Mouse (Mus musculus) urinary bladder, postnatal 4 days (tissue): ENCODE results near the gene Gabrr2.

Experiments used
- DNase-seq, 2 experiments: peaks; one replicate each; pipeline ENCODE4 v3.0.0; 2021 to 2022; ENCODE audit warnings: low spot score in 2 of 2

The Gabrr2 gene

DNA sequence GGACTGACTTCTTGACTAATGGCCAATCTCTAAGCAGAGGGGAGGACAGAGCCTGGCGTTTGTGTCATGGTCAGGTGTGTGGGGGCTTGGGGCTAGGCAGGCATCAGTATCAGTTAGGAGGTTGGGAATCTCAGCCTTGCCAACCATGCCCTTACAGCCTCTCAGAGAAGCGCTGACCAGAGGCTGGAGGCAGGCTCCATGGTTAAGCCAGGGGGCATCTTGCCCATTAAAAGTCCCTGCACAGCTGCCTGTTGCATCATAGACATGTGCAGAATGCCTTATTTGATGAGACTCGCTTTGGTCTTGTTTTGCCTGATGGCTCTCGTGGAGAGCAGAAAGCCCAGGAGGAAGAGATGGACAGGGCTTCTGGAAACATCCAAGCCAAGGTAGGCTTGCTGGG lies at the start of gene Gabrr2:
TSS of gene Gabrr2 (plus strand) at position 19 of the 400 bp plus-strand sequence.
- no peak for DNase-seq

DNA sequence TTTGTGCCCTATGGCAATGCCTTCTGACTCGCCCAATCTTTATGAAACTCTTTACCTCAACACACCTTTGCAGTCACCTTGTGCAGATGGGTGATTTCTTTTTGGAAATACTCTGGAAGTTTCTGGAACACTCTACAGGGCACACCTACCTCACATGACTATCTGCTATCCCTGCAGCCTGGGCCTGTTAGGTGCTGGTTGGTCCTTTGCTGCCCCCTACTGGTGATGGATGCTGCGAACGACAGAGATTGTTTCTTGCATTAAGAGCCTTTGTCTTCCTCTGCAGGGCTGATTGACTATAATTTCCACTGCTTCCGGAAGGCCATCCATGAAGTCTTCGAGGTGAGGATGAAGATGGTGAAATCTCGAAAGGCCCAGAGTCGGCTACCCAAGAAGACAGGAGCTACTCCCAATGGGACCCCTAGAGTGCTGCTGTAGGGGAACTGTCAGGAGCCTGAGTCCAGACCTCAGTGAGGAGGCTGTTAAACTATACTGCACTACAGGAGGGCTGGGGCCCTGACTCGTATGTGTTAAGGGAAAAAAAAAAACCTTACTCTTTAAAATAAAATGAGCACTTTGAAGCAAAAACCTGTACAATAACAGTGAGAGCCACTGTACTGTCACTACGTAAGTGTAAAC lies 44.3 kb upstream of the Gabrr2 start:
- peak; percentile 62 to 86 for DNase-seq

DNA sequence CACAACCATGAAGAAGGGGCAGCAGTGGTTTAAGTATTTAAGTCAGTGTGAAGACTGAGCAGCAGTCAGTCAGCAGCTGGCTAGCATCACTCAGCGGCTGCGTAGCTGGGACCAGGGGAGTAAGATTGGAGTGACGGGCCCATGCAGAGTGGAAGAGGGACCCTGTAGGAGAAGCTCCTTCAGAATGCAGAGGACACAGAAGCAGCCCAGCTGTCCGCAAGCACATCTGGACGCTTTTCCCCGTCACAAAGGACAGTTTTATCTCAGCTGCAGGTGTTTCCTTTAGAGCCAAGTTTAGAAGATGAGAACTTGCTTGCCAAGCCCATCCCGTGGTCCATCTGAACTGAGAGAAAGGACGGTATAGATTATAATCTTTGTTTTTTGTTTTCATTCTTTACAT lies 38.4 kb upstream of the Gabrr2 start:
- no peak for DNase-seq

GRCm38 (mm10) chr4:33029104-33029503 lies 33.7 kb upstream of the Gabrr2 start:
- no peak for DNase-seq

- DNase-seq = no peak
Observed at GRCm38 (mm10) chr4:33030264-33031194, 32.3 kb upstream of the Gabrr2 start.

DNA sequence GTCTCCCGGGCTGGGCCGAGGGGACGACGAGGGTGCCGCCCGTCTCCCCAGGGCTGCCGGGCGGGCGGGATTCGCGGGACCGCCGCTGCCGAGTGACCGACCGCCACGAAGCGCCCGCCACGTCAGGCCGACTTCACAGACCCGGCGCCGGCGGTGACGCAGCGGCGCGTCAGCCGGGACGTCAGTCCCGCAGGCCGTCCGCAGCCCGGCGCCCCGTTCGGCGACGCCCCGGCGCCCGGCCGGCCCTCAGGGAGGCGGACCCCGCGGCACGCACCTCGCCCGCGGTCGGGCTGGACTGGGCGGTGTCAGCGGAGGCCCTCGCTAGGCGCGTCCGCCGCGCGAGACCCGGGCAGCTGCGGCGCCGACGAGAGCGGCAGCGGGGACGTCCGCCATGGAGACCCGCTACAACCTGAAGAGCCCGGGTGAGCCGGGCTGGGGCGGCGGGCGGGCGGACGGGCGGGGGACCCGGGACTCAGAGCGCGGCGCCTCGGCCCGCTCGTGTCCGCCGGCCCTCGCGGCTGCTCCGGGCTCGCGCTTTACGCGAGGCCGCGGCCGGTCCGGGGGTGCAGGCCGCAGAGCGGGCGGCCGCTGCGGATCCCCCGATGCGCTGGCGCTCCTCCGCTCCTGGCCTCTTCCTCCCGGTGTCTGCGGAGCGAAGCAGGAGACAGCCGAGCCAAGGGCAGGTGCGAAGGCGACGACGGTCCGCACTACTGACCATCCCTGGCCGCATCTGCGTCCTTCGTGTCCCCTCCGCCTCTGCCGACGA lies 31.4 kb upstream of the Gabrr2 start, which contains the start of gene Ube2j1:
TSS of gene Ube2j1 (plus strand) at position 222 of the 766 bp plus-strand sequence.
- peak; percentile 89 for DNase-seq

- no peak for DNase-seq
Observed at GRCm38 (mm10) chr4:33032045-33032444, 30.8 kb upstream of the Gabrr2 start.

DNA sequence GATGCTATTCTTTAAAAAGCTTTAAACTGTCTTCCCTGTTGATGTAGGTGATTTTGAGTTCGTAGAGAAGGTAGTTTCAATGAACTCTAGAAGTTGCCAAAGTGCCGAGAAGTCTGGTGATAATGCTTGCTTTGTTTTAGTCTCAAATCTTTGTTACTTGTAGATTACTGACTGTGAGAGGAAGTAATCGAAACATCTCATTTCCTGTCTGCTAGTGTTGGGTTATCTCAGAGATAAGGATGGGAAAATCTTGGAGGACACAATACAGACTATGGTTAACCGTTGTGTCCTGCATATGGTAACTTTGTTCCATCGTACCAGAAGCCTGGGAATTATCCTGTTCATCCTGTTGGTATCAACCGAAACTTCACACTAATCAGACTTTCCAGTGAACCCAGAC lies 29.3 kb upstream of the Gabrr2 start:
- no peak for DNase-seq

DNA sequence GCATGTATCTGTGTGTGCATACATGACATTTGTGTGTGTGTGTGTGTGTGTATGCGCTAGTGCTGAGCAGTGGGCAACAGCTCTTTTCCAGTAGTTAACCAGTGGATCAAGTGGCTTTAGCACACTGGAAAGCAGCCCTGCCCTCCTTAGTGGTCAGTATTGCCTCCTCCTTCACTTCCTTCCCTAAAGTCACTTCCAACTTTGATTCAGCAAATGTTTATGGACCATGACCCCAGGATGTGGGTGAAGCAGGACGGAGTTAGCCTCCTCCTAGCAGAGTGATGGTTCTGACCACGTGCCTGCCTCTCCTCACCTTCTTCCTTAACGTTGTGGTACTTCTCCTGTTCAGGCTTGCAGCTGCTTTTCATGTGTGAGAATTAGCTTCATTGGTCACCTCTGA lies 23.0 kb upstream of the Gabrr2 start:
- DNase-seq = no peak

DNA sequence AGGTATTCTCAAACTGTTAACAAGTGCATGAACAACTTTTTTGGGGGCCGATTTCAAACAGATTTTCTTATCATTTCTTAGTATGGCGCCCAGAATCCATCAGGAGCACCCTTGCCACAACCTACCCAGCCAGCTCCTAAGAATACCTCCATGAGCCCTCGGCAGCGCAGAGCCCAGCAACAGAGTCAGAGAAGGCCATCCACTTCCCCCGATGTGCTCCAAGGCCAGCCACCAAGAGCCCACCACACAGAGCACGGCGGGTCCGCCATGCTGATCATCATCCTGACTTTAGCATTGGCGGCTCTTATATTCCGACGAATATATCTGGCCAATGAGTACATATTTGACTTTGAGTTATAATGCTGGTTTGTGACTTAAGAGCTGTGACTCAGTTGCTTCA lies 13.2 kb upstream of the Gabrr2 start:
- no peak for DNase-seq

DNA sequence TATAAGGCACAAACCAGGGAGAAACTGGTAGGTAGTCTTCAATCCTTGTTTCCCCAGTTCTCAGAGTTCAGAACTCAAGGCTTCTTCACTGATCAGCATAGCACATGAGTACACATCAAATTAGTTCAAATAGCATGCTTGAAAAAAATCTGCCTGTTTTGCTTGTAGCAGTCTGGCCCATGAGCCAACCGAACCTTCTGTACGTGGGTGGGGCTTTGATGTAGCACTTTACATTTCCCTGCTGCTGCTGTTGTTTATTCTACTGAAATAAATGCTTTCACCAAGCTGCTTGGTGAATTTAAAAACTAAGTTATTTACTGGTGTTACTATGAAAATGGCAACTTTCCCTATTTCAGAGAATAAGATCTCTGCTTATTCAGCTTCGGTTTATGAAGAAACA lies 10.7 kb upstream of the Gabrr2 start:
- no peak for DNase-seq

GRCm38 (mm10) chr4:33052650-33053049 lies 10.1 kb upstream of the Gabrr2 start:
- DNase-seq = no peak

- no peak for DNase-seq
Observed at GRCm38 (mm10) chr4:33054426-33054825, 8.4 kb upstream of the Gabrr2 start.

- no peak for DNase-seq
Observed at GRCm38 (mm10) chr4:33056317-33056716, 6.5 kb upstream of the Gabrr2 start.

GRCm38 (mm10) chr4:33057890-33058687 lies 4.7 kb upstream of the Gabrr2 start:
- peak in 1 of 2 experiments; percentile 55 for DNase-seq

DNA sequence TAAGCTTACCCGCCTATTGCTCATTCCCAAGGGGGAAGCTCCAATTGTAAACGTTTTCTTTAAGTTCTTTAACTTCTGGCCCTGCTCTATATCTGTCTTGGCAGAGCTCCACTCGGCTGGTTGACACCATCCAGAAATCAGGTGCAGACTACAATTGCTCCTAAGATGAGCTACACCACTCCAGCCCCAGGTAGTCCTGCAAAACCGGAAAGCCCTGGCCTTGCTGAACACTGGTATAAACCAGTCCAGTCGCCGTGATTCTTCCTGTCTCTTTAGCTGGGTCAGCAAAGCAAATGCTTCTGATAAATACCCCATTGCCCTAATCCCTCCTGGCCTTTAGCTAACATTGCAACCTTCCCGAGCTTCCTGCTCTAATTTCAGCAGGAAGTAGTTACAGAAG lies 1.6 kb upstream of the Gabrr2 start:
- no peak for DNase-seq

GRCm38 (mm10) chr4:33064986-33065385 lies 2.2 kb downstream of the Gabrr2 start:
- DNase-seq = no peak

GRCm38 (mm10) chr4:33066223-33066960 lies 3.6 kb downstream of the Gabrr2 start:
- DNase-seq = peak in 1 of 2 experiments; percentile 45

GRCm38 (mm10) chr4:33067331-33067730 lies 4.5 kb downstream of the Gabrr2 start:
- peak in 1 of 2 experiments; percentile 26 for DNase-seq

DNA sequence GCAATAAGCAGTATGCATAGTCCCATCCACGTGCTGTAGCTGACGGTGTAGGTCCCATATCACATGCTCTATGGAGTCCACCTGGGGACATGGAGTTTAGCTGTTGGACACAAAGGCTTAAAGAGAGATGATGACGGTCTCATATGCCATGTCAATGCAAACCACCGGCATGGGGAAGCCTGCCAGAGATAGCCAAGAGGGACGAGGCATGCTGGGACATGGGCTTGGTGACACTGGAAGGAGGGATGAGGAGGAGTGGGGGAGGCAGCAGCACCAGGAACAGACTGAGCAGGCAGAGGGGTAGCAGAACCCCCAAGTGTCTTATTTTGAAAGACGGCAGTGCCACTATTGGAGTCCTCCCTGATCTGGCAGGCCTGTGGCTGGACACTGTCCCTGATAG lies 5.0 kb downstream of the Gabrr2 start:
- DNase-seq = peak in 1 of 2 experiments; percentile 33

- DNase-seq = no peak
Observed at GRCm38 (mm10) chr4:33068894-33069293, 6.1 kb downstream of the Gabrr2 start.
